Mouse (Mus musculus): ENCODE measurements at regions not wholly inside any gene's neighbourhood (a gene's known extent, or its start where the extent isn't known, plus 50 kb on each side); places are given as distances from the start of the nearest gene placed in this dataset.
A peak's percentile ranks its signal among the peaks of the same experiment; 100 is the strongest.

DNA sequence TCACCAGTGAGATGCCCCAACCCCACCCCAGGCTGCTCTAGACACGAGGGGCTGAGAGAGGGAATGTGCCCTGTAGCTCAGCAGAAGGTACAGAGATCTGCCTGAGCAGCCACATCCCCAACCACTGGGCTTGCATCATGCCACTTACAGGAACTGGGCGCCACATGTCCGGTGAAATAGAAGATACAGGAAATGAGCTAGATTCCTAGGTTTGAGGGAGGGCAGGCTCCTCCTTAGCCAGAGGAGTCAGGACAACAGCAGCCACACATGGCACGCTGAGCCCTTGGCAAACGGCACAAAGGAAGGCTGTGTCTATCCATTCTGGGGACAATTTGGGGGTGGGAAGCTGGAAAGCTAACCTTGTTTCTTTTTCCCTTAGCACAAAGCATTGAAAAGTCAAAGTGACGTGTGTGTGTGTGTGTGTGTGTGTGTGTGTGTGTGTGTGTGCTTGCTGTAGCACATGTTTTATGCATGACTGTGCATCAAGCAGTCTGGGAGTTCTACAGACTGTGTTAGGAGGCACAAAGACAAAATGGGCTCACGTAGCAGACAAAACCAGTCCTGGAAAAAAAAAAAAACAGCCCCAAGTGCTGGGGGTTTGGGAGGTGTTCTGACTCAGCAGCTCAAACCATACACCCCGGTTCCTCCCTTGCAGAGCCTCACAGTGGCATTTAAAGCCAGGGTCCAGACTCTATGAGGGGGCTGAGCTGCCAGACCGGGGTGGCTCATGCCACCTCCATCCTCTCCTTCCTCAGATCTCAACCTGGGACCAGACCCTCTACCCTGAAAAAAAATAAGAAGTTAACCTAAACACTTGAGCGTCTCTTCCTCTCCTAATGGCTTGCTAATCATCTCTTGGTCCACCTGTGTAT is 343.7 kb upstream of the Smim15 start:
- DNase-seq (ENCODE audit: low spot score), result no peak

DNA sequence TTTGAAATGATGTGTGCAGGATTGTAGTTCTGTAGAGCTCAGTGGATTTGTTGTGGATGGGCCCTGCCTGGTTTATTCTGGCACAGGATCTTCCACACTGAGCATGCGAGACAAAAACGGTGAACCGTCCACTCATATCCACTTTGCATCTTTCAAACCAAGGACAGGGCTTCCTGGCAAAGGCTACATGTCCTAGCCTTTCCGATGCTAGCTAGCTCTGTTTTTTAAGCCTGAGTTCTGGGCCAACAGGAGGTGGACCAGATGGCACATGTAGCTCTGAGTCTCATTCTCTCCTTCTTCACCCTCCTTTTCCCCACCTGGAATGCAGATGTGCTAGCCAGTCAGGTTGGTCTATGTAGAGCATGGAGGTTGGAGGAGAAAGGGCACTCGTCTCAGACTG is 345.0 kb upstream of the Smim15 start:
- DNase-seq (ENCODE audit: low spot score), result no peak

DNA sequence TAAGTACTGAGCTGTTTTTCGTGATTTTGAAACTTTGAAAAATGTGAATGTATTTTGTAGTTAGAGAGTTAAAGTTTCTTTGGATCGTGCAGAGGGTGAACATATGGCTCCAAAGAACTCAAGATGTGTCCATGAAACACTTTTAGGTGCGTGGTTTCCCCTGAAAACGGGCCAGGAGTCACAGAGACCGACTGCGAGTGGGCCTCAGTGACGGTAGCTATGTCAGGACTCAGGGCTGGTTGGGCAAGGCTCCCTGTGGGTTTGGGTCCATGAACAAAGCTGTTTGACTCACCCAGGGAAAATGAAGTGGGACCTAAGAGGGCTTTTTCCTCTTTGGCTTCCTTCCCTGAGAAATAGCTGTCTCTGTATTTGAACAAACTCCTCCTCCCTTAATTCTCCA is 345.9 kb upstream of the Smim15 start:
- DNase-seq (ENCODE audit: low spot score), result no peak

DNA sequence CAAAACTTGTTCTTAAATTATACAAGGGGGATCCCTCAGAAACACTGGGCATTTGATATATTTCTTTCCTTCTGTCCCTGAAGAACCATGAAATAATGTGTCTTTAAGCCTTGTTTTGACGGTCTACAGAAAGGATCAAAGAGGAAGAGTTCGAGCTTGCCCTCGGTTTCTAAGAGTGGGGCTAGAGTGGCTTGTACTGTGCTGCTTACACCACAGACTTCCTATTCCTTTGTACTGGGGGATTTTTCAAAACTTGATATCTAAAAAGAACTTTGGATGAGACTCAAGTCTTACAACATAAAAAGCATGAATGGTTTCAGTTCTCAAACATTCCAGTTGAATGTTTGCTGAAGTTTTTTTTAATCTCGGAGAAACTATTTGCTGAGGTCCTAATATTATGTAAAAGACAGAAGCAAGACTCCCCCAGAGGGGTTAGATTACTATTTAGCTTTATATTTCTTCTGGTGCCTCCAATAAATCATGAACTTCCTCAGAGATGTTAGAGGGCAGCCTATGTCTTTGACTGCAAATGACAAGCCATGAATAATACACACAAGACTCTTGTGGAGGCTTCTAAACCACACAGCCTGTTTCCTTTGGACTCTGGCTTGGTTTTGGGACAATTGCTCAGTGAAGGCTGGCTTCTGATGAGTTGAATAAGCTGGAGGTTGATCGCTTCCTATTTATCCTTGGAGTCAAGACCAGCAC is 352.0 kb upstream of the Smim15 start:
- no peak for DNase-seq (ENCODE audit: low spot score)

DNA sequence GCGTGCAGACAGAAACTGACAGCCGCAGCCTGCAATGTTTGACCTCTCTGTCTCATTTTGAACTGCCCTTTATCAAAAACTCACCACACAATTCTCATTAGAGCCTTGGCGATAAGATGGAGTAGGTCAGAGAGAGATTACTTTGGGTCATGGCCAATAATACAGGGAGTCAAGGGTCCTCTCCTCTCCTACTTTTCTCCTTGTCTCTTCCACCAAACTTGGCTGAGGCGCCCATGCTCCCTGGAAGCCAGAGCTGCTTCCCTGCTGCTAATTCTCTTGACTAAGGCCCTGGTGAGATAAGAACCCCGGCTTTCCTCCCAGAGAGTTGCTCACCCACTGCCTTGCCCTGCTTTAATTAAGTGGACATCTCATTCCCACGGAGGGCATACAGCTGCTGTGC is 355.3 kb upstream of the Smim15 start:
- DNase-seq (ENCODE audit: low spot score), result no peak

DNA sequence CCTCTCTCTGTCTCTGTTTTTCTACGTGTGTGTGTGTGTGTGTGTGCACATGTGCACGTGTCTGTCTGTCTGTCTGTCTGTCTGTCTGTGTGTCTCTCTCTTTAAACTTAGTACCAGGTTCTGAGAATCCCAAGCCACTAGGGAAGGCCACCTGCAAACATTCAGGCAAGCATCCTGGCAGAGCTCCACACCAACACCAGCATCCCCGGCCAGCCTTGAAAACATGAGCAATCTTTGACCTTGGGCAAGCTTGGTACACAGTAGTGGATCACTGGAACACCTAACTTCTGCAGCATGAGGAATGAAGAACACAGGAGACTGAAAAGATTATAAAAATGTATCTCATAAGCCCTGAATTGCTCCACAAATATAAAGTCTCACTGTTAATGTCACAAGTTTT is 359.0 kb upstream of the Smim15 start:
- DNase-seq (ENCODE audit: low spot score), result no peak

DNA sequence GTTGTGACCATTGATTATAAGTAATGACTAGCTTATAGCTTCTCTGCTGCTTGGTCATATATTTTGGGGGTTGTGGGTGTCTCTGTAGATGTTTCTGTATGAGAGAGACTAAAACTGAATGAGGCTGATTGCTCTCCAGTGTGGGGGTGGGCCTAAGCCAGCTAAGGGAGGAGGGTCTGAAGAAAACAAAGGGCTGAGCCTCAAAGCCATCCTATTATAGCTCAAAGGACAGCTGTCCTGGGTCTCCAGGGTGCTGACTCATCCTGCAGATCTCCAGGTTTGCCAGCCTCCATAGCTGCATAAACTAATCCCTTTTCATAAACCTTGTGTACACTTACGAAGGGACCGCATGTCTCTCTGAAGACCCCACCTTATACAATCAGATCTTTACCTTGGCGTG is 360.3 kb upstream of the Smim15 start:
- DNase-seq (ENCODE audit: low spot score), result no peak

DNA sequence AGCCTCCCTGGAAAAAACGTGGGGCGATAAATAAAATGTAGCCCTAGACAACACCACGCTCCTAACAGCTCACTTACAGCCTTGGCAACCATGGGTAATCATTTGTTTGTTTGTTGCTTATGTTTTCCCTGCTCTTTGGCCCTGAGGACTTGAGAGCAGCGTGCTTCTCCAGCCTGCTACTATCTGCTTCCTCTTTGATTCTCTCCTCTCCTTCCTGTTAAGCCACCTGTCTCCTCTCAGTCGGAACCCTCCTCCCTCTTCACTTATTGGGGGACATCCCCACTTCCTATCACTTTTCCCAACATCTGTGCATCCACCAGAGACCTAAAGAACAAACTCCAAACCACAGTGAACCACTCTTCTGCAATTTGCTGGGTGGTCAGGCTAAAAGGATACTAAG is 362.5 kb upstream of the Smim15 start:
- no peak for DNase-seq (ENCODE audit: low spot score)

DNA sequence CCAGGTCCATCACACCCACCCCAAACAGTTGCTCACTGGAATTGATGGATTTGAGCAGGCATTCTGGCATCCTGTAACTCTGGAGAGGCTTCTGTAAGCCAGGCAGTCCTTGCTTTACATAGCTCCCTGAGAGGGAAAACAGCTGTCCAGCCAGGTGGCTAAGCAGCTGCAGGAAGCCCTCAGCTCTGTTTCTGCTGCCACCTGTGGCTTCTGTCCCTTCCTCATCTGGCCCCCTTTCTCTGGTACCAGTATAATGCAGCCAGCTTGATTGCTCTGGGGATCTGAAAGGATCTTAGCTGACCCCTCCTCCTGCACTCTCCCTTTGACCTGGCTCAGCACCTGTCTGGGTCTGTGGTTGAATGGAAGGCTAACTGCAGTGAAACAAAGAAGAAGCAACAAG is 365.4 kb upstream of the Smim15 start:
- no peak for DNase-seq (ENCODE audit: low spot score)

DNA sequence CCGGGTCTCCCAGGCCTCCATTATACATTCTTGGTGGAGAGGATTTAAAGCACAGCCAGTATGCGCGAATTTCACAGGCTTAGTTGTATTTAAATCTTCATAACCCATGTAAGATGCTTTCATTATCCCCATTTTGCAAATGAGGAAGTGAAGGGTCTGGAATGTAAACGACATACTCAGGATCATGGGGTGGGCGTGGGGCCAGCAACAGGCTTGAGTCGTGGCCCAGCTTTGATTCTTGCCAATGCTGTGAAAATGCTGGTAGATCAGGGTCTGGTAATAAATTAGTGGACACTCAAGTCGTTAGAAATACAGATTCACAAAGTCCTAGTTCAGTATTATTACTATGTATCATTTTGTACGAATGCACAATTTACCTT is 367.2 kb upstream of the Smim15 start:
- DNase-seq (ENCODE audit: low spot score), result no peak

DNA sequence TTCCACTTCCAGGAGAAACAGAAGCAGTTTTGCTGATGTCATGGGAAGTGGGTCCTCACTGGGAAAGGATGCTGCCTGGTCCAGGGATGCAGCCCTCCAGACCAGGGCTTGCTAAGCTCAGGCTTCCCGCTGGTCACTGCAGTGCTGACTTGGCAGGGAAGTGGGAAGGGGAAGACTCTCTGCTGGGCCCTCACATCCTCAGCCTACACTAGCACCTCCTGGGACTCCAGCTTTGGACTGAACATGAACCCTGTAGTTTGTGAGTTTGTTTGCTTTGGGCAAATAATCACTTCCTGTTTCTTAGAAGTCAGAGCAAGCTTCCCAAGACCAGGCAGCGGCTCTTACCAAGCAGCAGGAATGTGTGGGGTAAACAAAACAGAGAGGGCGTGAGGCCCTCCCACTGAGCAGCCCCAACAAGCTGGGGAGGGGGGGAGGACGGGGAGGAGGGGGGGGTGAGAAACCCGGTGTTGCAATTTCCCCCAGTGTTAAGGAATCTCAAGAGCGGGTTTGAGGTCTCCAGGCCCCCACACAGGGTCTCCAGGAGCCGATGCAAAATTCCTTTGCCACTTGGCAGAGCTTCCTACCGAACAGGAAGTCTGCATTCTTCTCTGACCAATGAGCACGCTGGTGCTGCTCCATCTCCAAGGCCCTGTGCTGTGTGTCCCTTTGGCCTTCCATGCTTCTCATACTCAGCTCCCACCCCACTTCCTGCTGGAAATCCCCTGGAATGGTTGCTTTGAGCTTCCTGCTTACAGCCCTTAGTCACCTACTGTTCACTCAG is 367.7 kb upstream of the Smim15 start:
- DNase-seq (ENCODE audit: low spot score), result peak; percentile 45

DNA sequence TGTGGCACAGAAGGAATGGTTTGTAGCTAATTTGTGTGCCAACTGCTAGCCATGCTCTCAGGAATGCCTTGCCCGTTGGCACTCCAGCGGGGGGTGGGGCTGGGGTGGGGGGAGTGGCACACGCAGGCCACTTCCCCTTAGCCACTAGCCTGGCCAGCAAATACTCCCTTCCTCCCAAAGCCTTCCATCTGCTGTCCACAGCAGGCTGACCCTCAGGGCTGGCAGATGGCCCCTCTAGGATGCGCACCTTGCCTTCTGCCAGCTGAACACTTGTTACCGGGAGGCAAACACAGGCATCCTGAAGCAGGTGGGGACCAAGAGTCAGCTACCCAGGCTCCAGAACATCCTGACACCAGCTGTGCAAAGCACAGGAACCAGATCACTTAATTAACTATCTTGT is 372.1 kb upstream of the Smim15 start:
- DNase-seq (ENCODE audit: low spot score), result no peak

DNA sequence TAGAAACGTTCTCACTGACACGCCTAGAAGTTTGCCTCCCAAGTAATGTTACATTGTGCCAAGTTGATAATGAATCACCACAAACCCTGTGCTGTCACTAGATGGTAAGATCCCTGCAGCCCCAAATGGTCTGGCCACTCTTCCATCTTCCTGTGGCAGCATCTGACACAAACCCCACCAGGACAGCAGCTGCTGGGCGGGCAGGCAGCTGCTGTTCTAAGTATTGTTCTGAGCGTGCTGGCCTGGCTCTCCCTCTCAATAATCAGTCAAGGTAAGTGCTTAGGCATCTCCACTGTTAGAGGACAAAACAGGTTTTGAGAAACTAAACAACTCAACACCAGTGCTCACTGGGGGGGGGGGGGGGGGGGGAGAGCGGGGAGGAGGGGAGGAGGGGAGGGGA is 375.7 kb upstream of the Smim15 start:
- DNase-seq (ENCODE audit: low spot score), result no peak

DNA sequence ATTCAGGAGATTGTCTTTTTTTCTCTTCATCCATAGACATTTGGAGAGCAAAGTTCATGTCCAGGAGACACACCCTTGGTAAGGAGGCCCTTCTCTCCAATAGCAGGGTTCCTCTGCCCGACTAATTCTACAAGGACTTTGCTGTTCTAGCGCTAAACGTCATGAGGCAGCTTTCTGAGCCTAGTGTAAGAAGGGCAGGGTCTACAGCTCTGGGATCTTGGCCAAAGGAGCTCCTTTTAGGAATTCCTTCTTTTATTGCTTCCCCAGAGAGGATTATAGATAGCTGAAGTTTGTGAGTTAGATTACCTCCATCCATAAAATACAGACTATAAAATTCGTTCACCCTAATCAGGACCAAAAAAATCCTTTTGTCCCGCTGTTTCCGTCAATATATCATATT is 378.5 kb upstream of the Smim15 start:
- no peak for DNase-seq (ENCODE audit: low spot score)

DNA sequence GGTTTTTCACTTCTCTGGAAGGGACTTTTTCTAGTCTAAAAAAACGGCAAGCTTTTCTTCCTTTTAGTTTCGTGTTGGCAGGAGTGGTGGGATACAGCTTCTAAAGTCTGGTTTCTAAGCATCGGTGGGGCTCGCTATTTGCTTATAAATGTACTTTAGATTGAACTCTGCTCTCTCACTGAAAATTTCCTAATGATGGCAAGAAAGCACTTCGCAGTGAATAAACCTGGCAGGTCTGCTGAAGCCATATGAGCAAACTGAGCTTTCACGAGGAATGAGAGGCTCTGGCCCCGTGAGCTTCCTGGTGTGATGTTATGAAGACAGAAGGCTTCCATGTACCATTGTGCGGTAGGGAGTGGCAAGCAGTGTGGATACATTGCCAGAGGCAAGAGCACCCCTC is 380.0 kb upstream of the Smim15 start:
- DNase-seq (ENCODE audit: low spot score), result no peak

DNA sequence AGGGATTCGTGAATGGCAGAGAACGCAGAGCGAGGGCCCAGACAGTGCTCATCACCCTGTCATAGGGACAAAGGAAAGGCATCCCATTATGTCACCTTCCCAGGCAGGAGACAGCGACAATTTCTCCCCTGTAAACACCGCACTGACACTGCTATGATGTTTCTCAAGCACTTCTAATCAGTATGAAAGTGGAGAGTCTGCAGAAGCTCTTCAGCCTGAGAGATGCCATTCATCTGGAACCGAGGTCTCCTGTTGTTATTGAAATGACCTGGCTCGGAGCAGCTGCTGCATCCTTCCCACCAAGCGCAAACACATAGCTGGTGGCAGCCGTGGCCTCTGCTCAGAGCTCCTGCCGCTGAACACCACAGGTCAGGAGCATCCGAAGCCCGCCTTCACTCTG is 380.5 kb upstream of the Smim15 start:
- DNase-seq (ENCODE audit: low spot score), result no peak

DNA sequence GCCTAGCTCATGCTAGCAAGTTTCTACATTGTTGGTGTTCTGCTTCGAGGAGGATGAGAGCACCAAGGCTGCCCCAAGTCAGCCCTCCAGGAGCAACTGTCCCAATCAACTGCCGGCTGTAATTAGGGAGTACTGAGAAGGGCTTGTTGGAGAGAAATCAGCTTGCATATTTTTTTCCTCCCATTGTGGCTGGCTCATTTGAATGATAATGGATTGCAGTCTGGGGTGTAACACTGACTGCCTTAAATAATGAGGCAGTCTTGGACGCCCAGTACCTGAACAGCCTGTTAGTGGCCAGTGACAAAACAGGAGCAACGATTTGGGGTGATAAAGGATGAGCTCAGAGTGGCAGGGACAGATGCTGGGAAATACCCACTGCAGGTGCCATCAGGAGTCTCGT is 382.8 kb upstream of the Smim15 start:
- no peak for DNase-seq (ENCODE audit: low spot score)

DNA sequence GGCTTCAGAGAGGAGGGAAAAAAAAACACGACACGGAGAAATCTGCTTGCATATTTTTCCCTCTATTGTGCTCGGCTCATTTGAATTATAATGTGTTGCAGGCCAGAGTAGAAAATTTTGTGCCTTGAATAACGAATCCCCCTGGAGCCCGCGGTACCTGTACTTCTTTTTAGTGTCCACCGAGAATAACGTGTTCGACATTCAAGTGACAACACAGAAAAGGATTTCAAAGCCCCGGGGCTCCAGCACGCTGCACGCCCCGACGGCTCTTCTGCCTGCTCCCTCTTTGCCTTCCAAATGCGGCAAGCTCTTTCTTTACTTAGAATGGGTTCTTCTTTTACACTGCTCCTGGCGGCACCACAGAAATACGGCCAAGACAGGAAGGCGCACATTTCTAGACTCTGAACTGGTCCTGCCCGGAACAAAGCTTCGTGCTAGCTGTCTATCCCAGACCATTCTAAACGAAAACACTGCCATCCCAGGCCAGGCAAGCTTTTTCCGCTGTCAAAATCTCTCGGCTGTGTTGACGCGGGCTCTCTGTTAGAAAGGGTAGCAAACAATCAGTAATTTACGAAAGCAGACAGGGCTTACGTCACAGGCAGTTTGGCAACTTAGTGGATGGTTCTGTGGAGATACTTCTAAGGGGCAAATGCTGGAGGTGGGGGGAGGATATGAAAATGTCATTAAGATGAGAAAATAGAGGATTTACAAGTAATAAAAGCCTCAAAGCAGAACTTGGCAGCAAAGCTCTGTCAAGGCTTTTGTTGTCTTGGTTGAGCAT is 398.2 kb upstream of the Smim15 start:
- DNase-seq (ENCODE audit: low spot score), result no peak

DNA sequence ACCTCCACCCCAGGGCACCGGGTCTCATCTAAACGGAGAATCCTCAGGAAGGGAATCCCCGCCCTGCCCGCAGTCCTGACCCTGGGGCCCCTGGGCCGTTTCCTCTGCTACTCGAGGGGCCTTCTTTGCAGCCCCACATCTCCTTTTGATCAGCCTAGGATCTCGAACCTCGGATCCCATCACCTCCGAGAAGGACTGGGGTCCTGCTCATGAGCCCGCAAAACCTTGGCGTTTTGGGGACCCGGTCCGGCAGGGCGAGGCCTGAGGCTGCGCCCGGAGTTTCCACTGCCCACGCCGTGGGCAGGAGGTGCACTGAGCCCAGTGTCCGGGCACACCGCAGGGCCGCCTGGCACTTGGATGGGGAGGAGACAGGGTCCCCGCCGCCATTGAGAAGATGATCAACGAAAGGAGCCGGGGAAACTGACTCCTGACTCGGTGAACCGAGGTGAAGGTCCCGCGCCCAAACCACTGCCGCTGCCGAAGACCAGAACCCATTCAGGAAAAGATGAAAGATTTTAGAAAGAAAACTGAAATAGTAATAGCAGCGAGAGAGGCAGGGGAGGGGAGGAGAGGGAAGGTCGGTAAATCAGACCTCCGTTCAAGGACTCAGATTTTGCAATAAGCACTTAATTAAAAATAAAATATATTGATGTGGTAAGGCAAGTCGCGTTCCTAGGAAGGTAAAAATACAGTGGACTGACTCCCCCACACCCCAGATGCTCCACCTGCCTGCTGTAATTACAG is 399.0 kb upstream of the Smim15 start:
- no peak for DNase-seq (ENCODE audit: low spot score)

DNA sequence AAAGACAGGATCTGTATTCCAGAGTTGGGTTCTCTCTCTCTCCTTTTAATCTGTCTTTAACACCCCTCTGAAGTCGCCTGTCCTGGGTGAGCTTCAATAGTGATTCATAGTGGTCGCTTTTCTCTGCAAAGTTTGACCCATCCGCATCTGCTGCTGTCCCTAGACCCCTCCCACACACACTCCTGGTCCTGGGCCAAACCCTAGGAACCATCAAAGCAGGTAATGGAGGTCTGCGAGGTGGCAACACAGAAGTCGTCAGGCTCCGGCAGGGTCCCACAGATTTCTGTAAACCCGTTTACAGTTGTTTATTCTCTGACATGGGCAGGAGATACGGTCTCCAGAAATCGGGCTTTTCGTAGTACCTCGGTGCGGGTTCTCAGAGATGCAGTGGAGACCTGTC is 399.5 kb upstream of the Smim15 start:
- DNase-seq (ENCODE audit: low spot score), result no peak

DNA sequence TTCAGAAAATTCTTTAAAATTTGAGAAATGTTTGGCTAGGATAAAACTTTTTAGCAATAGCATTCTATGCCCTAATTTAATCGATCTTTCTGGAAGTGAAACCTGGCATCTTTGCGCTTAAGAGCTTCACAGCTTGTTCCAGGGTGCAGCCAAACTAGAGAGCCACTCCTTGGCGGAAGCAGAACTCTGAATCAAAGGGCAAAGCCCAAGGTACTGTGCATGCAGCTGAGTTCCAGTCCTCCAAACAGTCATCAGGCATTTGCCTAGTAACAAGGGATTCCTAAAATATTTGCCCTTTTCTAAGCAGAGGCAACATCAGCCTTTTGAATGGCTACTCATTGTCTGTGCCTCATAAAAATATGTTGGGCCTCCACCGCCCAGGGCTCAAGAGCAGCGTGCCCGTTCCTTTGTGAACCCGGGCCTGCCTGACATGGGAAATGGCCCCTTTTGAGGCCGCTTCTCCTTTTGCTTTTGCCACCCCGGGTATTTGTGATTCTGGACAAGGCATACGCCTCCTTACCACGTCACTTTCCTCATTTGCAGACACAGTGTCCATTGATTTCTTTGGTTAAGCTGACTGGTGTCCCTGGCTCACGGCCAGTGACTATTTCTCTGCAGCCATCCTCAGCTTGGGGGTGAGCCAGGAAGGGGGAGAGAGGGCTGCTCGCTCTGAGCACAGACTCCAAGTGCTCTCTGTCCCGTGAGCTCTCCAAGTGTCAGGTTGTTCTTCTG is 402.2 kb upstream of the Smim15 start:
- DNase-seq (ENCODE audit: low spot score), result no peak
